Mouse (Mus musculus): ENCODE measurements around the gene Zfand5. TPM values are rescaled to one million over a fixed set of nuclear protein-coding genes. Genes with fewer than 3 reads are reported as not detected.
"Not testable (repeated sequence)": the region's sequence is repeated elsewhere in the genome, so short reads cannot be mapped to it uniquely, and the experiment has no call there.

Zfand5 gene
- polyA plus RNA-seq (2015; fragmentation: Nextera tagmentation; extraction: Ambion mirVana): 84.8 and 89.3 TPM in 2 replicates

- Histone ChIP-seq H3K9me3 (no peaks in the 10 kb centered on the region), H3K4me3 (peak within 1 kb of the TSS; percentile 95), H3K36me3 (peaks cover 3% of the 10 kb centered on the region), H3K4me2 (peak within 1 kb of the TSS; percentile 62), H3K9ac (peak within 1 kb of the TSS; percentile 99), H3K27ac (peak within 1 kb of the TSS; percentile 100), H3K4me1 (peaks cover 13% of the 10 kb centered on the region), H3K27me3 (no peaks in the 10 kb centered on the region)
- ATAC-seq (ENCODE audit: insufficient number of reproducible peaks, low FRiP score, low TSS enrichment, low read depth): peak; percentile 95
- WGBS: under 1% methylated on average over 114 of the region's 118 CpGs
Measured at GRCm38 (mm10) chr19:21271741-21272654, at the start of gene Zfand5. Gene Zfand5 (plus strand): TSS chr19:21272278.

- ATAC-seq (ENCODE audit: insufficient number of reproducible peaks, low FRiP score, low TSS enrichment, low read depth): no peak
- Histone ChIP-seq H3K4me3 (no peak overlapping the region), H3K4me2 (no peak overlapping the region), H3K9ac (no peak overlapping the region), H3K27me3 (no peaks in the 10 kb centered on the region), H3K36me3 (no peaks in the 10 kb centered on the region), H3K9me3 (no peaks in the 10 kb centered on the region), H3K4me1 (no peaks in the 10 kb centered on the region), H3K27ac (no peak overlapping the region)
- WGBS: 58% methylated on average over 4 of the region's 4 CpGs
Measured at GRCm38 (mm10) chr19:21227131-21227530, 44.9 kb upstream of the Zfand5 start.

GRCm38 (mm10) chr19:21227754-21228153 lies 44.3 kb upstream of the Zfand5 start:
- Histone ChIP-seq H3K4me2 (no peak overlapping the region), H3K27me3 (no peaks in the 10 kb centered on the region), H3K9ac (no peak overlapping the region), H3K4me1 (no peaks in the 10 kb centered on the region), H3K4me3 (no peak overlapping the region), H3K9me3 (no peaks in the 10 kb centered on the region), H3K27ac (no peak overlapping the region), H3K36me3 (no peaks in the 10 kb centered on the region)
- no peak for ATAC-seq (ENCODE audit: insufficient number of reproducible peaks, low FRiP score, low TSS enrichment, low read depth)
- WGBS: 27% methylated on average over 2 of the region's 2 CpGs

- H3K4me1 ChIP-seq; ATAC-seq (ENCODE audit: insufficient number of reproducible peaks, low FRiP score, low TSS enrichment, low read depth); H3K9me3 ChIP-seq; H3K36me3 ChIP-seq; H3K9ac ChIP-seq; H3K4me3 ChIP-seq; H3K27ac ChIP-seq; H3K27me3 ChIP-seq; H3K4me2 ChIP-seq: not testable (repeated sequence)
- WGBS: 84% methylated on average over 2 of the region's 2 CpGs
Measured at GRCm38 (mm10) chr19:21248730-21249129, 23.3 kb upstream of the Zfand5 start.

- WGBS: 85% methylated on average over 2 of the region's 2 CpGs
- no peaks in the 10 kb centered on the region for H3K4me1 ChIP-seq
- H3K27ac ChIP-seq: no peak overlapping the region
- no peak overlapping the region for H3K9ac ChIP-seq
- no peak overlapping the region for H3K4me3 ChIP-seq
- no peaks in the 10 kb centered on the region for H3K36me3 ChIP-seq
- no peaks in the 10 kb centered on the region for H3K27me3 ChIP-seq
- no peak for ATAC-seq (ENCODE audit: insufficient number of reproducible peaks, low FRiP score, low TSS enrichment, low read depth)
- no peak overlapping the region for H3K4me2 ChIP-seq
- no peaks in the 10 kb centered on the region for H3K9me3 ChIP-seq
Measured at GRCm38 (mm10) chr19:21253846-21254245, 18.2 kb upstream of the Zfand5 start.

GRCm38 (mm10) chr19:21255920-21256319 lies 16.2 kb upstream of the Zfand5 start:
- 77% methylated on average over 3 of the region's 3 CpGs for WGBS
- Histone ChIP-seq H3K4me1 (no peaks in the 10 kb centered on the region), H3K27ac (no peak overlapping the region), H3K9ac (no peak overlapping the region), H3K9me3 (no peaks in the 10 kb centered on the region), H3K27me3 (no peaks in the 10 kb centered on the region), H3K4me2 (no peak overlapping the region), H3K4me3 (no peak overlapping the region), H3K36me3 (no peaks in the 10 kb centered on the region)
- ATAC-seq (ENCODE audit: insufficient number of reproducible peaks, low FRiP score, low TSS enrichment, low read depth): no peak

- Histone ChIP-seq H3K9ac (no peak overlapping the region), H3K27me3 (no peaks in the 10 kb centered on the region), H3K4me1 (no peaks in the 10 kb centered on the region), H3K36me3 (no peaks in the 10 kb centered on the region), H3K4me2 (no peak overlapping the region), H3K27ac (no peak overlapping the region), H3K4me3 (no peak overlapping the region), H3K9me3 (no peaks in the 10 kb centered on the region)
- WGBS: 71% methylated on average over 2 of the region's 2 CpGs
- no peak for ATAC-seq (ENCODE audit: insufficient number of reproducible peaks, low FRiP score, low TSS enrichment, low read depth)
Measured at GRCm38 (mm10) chr19:21259453-21259852, 12.6 kb upstream of the Zfand5 start.

- H3K4me1 ChIP-seq: no peaks in the 10 kb centered on the region
- no peak for ATAC-seq (ENCODE audit: insufficient number of reproducible peaks, low FRiP score, low TSS enrichment, low read depth)
- H3K36me3 ChIP-seq: no peaks in the 10 kb centered on the region
- no peak overlapping the region for H3K9ac ChIP-seq
- H3K27me3 ChIP-seq: no peaks in the 10 kb centered on the region
- H3K4me3 ChIP-seq: no peak overlapping the region
- H3K4me2 ChIP-seq: no peak overlapping the region
- no peak overlapping the region for H3K27ac ChIP-seq
- no peaks in the 10 kb centered on the region for H3K9me3 ChIP-seq
Measured at GRCm38 (mm10) chr19:21260280-21260679, 11.8 kb upstream of the Zfand5 start.

- peak overlapping the region; percentile 58 for H3K9ac ChIP-seq
- WGBS: 26% methylated on average over 8 of the region's 8 CpGs
- no peak for ATAC-seq (ENCODE audit: insufficient number of reproducible peaks, low FRiP score, low TSS enrichment, low read depth)
- peaks cover 13% of the 10 kb centered on the region for H3K4me1 ChIP-seq
- H3K4me3 ChIP-seq: peak overlapping the region; percentile 95
- H3K36me3 ChIP-seq: no peaks in the 10 kb centered on the region
- H3K27me3 ChIP-seq: no peaks in the 10 kb centered on the region
- H3K27ac ChIP-seq: peak overlapping the region; percentile 100
- peak overlapping the region; percentile 62 for H3K4me2 ChIP-seq
- H3K9me3 ChIP-seq: no peaks in the 10 kb centered on the region
Measured at GRCm38 (mm10) chr19:21271186-21271585, 892 bp upstream of the Zfand5 start.

GRCm38 (mm10) chr19:21272655-21273284 lies 692 bp downstream of the Zfand5 start:
- WGBS: under 1% methylated on average over 57 of the region's 66 CpGs

GRCm38 (mm10) chr19:21273440-21273839 lies 1.4 kb downstream of the Zfand5 start:
- Histone ChIP-seq H3K4me3 (peak overlapping the region; percentile 95), H3K9me3 (no peaks in the 10 kb centered on the region), H3K27me3 (no peaks in the 10 kb centered on the region), H3K36me3 (peaks cover 10% of the 10 kb centered on the region), H3K4me2 (peak overlapping the region; percentile 62), H3K4me1 (peaks cover 13% of the 10 kb centered on the region), H3K9ac (0 out of 2 replicates have a peak overlapping the region, but pooled peaks have one; percentile 20), H3K27ac (peak overlapping the region; percentile 57; the same call in 1 of the 2 replicates)
- no peak for ATAC-seq (ENCODE audit: insufficient number of reproducible peaks, low FRiP score, low TSS enrichment, low read depth)
- 0% methylated on average over 4 of the region's 4 CpGs for WGBS

More at GRCm38 (mm10) chr19:21272655-21273284, 692 bp downstream of the Zfand5 start:
- peak; percentile 52; the same call in 1 of the 2 replicates for ATAC-seq (ENCODE audit: insufficient number of reproducible peaks, low FRiP score, low TSS enrichment, low read depth)
- Histone ChIP-seq H3K36me3 (peaks cover 9% of the 10 kb centered on the region), H3K9me3 (no peaks in the 10 kb centered on the region), H3K27ac (peak overlapping the region; percentile 100), H3K4me1 (peaks cover 13% of the 10 kb centered on the region), H3K27me3 (no peaks in the 10 kb centered on the region), H3K4me2 (peak overlapping the region; percentile 62), H3K4me3 (peak overlapping the region; percentile 95), H3K9ac (peak overlapping the region; percentile 99)

- Histone ChIP-seq H3K9ac (peak overlapping the region; percentile 20; the same call in 1 of the 2 replicates), H3K27ac (peak overlapping the region; percentile 57; the same call in 1 of the 2 replicates)
- ATAC-seq (ENCODE audit: insufficient number of reproducible peaks, low FRiP score, low TSS enrichment, low read depth): no peak
Measured at GRCm38 (mm10) chr19:21274181-21274591, 2.1 kb downstream of the Zfand5 start.

More at GRCm38 (mm10) chr19:21274181-21274591, 2.1 kb downstream of the Zfand5 start:
- Histone ChIP-seq H3K36me3 (peaks cover 10% of the 10 kb centered on the region), H3K27me3 (no peaks in the 10 kb centered on the region), H3K4me1 (peaks cover 13% of the 10 kb centered on the region), H3K4me2 (peak overlapping the region; percentile 62), H3K9me3 (no peaks in the 10 kb centered on the region), H3K4me3 (peak overlapping the region; percentile 95)
- WGBS: 0% methylated on average over 2 of the region's 2 CpGs
